Mouse (Mus musculus): ENCODE measurements around the gene Aptx. TPM values are rescaled to one million over a fixed set of nuclear protein-coding genes. Genes with fewer than 3 reads are reported as not detected.

Gene Aptx
- polyA plus RNA-seq, 1 experiment: 27.8 TPM

DNA sequence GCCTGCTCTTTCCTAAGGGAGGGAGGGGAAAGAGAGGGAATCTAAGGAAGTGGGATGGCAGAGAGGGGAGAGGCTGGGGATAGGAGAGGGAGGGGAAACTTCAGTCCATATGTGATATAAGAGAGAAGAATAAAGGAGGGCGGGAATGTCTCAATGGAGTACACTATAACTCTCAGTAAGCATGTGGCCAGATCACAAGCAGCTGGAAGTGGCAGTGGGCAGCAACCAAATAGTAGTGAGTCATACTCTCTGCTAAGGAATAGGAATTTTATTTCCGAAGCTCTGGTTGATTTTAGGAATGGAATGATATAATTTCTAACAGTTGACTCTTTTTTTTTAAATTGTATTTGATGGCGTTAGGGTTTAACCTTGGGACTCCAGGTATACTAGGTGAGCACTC lies 14.1 kb upstream of the Aptx start:
- Histone ChIP-seq H3K4me3 (ENCODE audit: insufficient read depth, low read length) (no peak overlapping the region), H3K4me1 (ENCODE audit: control insufficient read depth, insufficient read depth, low read length) (peaks cover 5% of the 10 kb centered on the region; the same call in 1 of the 2 replicates), H3K27ac (ENCODE audit: insufficient read depth, low read length) (no peak overlapping the region)
- TF ChIP-seq POLR2A (IDR thresholded peaks at IDR 0.05; ENCODE audit: extremely low read depth, insufficient read depth, low read length) (no peak), CTCF (IDR thresholded peaks at IDR 0.05; ENCODE audit: extremely low read depth, insufficient read depth, low read length) (no peak)

DNA sequence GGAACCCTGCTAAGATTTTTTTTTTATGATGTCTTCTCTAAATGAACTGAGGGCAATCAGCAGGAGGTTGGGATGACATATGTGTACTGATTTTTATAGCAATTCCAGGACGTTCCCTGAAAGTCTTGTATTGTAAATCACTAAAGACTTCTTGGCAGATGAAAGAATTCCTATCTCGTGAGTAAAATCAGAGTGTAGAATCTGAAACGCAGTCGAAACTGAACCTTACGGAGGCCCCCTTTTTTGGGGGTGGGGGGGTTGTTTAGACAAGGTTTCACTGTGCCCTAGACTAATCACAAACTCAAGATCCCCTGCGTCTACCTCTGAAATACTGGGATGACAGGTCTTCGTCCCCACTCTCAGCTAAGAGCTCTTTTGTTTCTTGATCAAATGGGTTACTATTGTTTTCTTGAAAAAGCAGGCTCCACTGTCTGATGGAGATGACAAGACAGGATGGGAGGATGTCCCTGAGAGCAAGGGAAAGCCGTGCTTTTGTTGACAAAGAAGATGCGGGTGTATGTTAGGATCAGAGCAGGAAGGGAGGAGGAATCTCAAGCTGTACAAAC lies 799 bp upstream of the Aptx start:
- H3K4me1 ChIP-seq (ENCODE audit: control insufficient read depth, insufficient read depth, low read length): peaks cover 2% of the 10 kb centered on the region; the same call in 1 of the 2 replicates
- H3K4me3 ChIP-seq (ENCODE audit: insufficient read depth, low read length): no peak overlapping the region; the same call in 1 of the 2 replicates
- H3K27ac ChIP-seq (ENCODE audit: insufficient read depth, low read length): 0 out of 2 replicates have a peak overlapping the region, but pooled peaks have one; percentile 1
- TF ChIP-seq POLR2A (IDR thresholded peaks at IDR 0.05; ENCODE audit: extremely low read depth, insufficient read depth, low read length): no peak
- TF ChIP-seq CTCF (IDR thresholded peaks at IDR 0.05; ENCODE audit: extremely low read depth, insufficient read depth, low read length): no peak

DNA sequence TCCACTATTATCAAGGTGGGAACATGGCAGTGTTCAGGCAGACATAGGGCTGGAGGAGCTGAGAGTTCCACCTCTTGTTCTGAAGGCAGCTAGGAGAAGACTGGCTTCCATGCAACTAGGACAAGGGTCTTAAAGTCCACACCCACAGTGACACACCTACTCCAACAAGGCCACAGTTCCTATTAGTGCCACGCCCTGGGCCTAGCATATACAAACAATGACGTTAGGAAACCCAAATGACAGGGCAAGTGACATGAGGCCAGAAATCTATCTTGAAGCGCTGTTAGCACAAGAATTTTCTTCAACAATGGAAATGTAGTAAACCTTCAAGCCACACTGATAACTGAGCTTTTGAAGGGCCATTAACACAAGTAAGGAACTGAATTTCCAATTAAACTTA lies 1.2 kb downstream of the Aptx start:
- peaks cover 2% of the 10 kb centered on the region; the same call in 1 of the 2 replicates for H3K4me1 ChIP-seq (ENCODE audit: control insufficient read depth, insufficient read depth, low read length)
- H3K4me3 ChIP-seq (ENCODE audit: insufficient read depth, low read length): peak overlapping the region; percentile 61; the same call in 1 of the 2 replicates
- TF ChIP-seq POLR2A (IDR thresholded peaks at IDR 0.05; ENCODE audit: extremely low read depth, insufficient read depth, low read length) (no peak), CTCF (IDR thresholded peaks at IDR 0.05; ENCODE audit: extremely low read depth, insufficient read depth, low read length) (no peak)
- no peak overlapping the region for H3K27ac ChIP-seq (ENCODE audit: insufficient read depth, low read length)

DNA sequence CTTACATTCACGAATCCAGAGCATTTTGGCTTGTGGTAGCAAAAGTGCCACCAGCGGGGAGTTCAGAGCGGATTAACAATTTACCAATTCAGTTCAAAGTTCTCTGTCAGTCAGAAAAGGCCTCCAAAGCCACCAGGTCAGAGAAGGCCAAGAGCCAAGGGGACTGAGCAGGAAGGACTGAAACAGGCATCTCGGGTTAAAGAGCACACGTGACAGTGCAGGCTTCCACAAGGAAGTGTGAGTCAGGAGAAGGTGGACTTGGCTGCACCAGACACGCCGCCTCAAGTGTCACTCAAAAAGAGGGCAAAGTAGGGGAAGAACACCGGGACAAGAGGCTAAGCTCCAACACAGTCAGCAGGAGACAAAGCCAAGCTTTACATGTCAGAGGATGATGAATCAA lies 2.8 kb downstream of the Aptx start:
- no peak overlapping the region for H3K4me3 ChIP-seq (ENCODE audit: insufficient read depth, low read length)
- no peak overlapping the region for H3K27ac ChIP-seq (ENCODE audit: insufficient read depth, low read length)
- peaks cover 2% of the 10 kb centered on the region; the same call in 1 of the 2 replicates for H3K4me1 ChIP-seq (ENCODE audit: control insufficient read depth, insufficient read depth, low read length)
- TF ChIP-seq CTCF (IDR thresholded peaks at IDR 0.05; ENCODE audit: extremely low read depth, insufficient read depth, low read length) (no peak), POLR2A (IDR thresholded peaks at IDR 0.05; ENCODE audit: extremely low read depth, insufficient read depth, low read length) (no peak)

DNA sequence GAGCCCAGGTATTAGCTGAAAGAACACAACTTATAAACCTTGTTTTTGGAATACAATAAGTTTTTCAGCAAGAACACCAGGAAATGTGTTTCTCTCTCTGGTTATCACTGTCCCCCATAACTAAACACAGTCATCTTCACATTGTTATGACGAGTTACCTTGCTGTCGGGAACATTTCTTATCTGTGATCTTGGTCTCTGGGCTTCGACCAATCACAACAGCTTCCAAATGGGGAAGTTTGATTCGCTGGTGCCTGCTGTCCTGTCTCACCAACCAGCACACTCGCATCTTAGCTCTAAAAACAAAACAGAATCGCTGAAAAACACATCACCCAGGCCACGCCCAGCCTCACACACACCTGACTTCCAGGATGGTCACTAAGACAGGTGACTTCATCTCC lies 5.9 kb downstream of the Aptx start:
- TF ChIP-seq CTCF (IDR thresholded peaks at IDR 0.05; ENCODE audit: extremely low read depth, insufficient read depth, low read length) (no peak), POLR2A (IDR thresholded peaks at IDR 0.05; ENCODE audit: extremely low read depth, insufficient read depth, low read length) (no peak)

DNA sequence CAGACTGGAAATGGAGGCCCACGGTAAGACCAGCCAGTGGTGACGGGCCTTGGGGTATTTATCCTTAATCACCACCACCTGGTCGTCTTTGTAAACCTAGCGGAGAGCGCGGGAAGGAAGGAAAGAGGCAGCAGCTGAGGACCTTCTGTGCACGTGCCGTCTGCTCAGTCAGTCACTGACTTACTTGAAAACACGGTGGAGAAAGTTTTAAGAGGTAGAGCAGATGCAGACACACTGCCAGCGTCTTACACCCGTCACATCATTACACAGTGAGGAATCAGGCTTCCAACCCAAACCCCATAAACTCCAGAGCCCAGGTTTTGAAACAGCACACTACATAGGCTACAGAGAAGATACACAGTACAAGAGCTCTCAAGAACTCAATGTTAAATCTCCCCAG lies 11.9 kb downstream of the Aptx start:
- TF ChIP-seq POLR2A (IDR thresholded peaks at IDR 0.05; ENCODE audit: extremely low read depth, insufficient read depth, low read length): no peak
- no peak for TF ChIP-seq CTCF (IDR thresholded peaks at IDR 0.05; ENCODE audit: extremely low read depth, insufficient read depth, low read length)
- Histone ChIP-seq H3K27ac (ENCODE audit: insufficient read depth, low read length) (no peak overlapping the region), H3K4me1 (ENCODE audit: control insufficient read depth, insufficient read depth, low read length) (no peaks in the 10 kb centered on the region), H3K4me3 (ENCODE audit: insufficient read depth, low read length) (no peak overlapping the region)

More for the DNA sequence above, 5.9 kb downstream of the Aptx start:
- no peaks in the 10 kb centered on the region for H3K4me1 ChIP-seq (ENCODE audit: control insufficient read depth, insufficient read depth, low read length)
- no peak overlapping the region for H3K27ac ChIP-seq (ENCODE audit: insufficient read depth, low read length)
- H3K4me3 ChIP-seq (ENCODE audit: insufficient read depth, low read length): no peak overlapping the region

DNA sequence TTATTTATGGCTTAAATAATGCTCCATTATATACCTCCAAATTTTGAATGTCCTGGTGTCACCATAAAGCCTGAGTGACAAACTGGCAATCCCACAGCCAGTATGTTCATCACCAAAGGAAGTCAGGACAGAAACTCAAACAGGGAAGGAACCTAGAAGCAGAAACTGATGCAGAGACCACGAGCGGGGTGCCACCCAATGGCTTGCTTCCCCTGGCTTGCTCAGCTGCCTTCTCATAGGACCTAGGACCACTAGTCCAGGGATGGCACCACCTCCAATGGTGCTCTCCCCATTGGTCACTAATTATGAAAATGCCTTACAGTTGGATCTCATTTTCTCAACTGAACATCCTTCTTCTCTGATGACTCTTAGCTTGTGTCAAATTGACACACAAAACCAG lies 19.7 kb downstream of the Aptx start:
- H3K4me1 ChIP-seq (ENCODE audit: control insufficient read depth, insufficient read depth, low read length): no peaks in the 10 kb centered on the region; the same call in 1 of the 2 replicates
- H3K4me3 ChIP-seq (ENCODE audit: insufficient read depth, low read length): no peak overlapping the region
- TF ChIP-seq POLR2A (IDR thresholded peaks at IDR 0.05; ENCODE audit: extremely low read depth, insufficient read depth, low read length): no peak
- TF ChIP-seq CTCF (IDR thresholded peaks at IDR 0.05; ENCODE audit: extremely low read depth, insufficient read depth, low read length): no peak
- no peak overlapping the region for H3K27ac ChIP-seq (ENCODE audit: insufficient read depth, low read length)

DNA sequence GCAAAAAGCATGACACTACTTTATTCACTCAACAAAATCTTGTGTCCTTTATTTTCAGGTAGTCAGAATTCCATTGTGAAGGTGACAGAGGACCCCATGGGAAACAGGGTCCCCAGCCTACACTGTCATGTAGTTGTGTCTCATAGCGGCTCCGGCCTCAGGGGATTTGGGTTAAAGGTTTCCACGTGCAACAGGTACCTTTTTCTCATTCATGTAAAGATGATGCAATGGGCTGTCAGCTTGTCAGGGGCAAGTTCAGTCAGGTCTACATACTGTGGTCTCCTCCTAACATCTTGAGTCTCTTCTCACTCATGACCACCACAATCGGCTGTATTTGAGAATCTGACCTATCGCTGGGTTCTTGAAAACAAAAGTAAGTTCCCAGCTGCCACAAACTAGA lies 20.6 kb downstream of the Aptx start:
- TF ChIP-seq POLR2A (IDR thresholded peaks at IDR 0.05; ENCODE audit: extremely low read depth, insufficient read depth, low read length): no peak
- TF ChIP-seq CTCF (IDR thresholded peaks at IDR 0.05; ENCODE audit: extremely low read depth, insufficient read depth, low read length): no peak

DNA sequence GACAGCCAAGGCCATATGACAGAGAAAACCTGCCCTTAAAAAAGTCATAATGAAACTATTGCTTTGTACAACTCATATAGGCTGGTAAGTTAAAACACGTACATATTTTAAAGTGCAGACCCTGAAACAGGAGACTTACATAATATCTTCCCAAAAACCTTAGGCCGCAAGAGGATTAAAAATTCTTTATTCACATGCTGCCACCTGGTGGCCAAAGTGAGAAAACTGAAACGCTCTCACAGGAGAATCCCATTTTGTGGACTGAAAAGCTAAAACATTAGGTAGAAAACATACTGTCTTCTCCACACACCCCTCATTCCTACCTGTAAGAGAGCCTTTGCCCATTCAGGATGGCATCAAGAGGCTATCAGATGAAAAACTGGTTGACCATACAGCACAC lies 21.1 kb downstream of the Aptx start:
- Histone ChIP-seq H3K4me3 (ENCODE audit: insufficient read depth, low read length) (no peak overlapping the region), H3K4me1 (ENCODE audit: control insufficient read depth, insufficient read depth, low read length) (no peaks in the 10 kb centered on the region; the same call in 1 of the 2 replicates), H3K27ac (ENCODE audit: insufficient read depth, low read length) (no peak overlapping the region)
- TF ChIP-seq CTCF (IDR thresholded peaks at IDR 0.05; ENCODE audit: extremely low read depth, insufficient read depth, low read length) (peak; percentile 44; the same call in 1 of the 2 replicates), POLR2A (IDR thresholded peaks at IDR 0.05; ENCODE audit: extremely low read depth, insufficient read depth, low read length) (no peak)

More for the DNA sequence above, 20.6 kb downstream of the Aptx start:
- H3K4me3 ChIP-seq (ENCODE audit: insufficient read depth, low read length): no peak overlapping the region
- H3K4me1 ChIP-seq (ENCODE audit: control insufficient read depth, insufficient read depth, low read length): no peaks in the 10 kb centered on the region; the same call in 1 of the 2 replicates
- H3K27ac ChIP-seq (ENCODE audit: insufficient read depth, low read length): no peak overlapping the region

DNA sequence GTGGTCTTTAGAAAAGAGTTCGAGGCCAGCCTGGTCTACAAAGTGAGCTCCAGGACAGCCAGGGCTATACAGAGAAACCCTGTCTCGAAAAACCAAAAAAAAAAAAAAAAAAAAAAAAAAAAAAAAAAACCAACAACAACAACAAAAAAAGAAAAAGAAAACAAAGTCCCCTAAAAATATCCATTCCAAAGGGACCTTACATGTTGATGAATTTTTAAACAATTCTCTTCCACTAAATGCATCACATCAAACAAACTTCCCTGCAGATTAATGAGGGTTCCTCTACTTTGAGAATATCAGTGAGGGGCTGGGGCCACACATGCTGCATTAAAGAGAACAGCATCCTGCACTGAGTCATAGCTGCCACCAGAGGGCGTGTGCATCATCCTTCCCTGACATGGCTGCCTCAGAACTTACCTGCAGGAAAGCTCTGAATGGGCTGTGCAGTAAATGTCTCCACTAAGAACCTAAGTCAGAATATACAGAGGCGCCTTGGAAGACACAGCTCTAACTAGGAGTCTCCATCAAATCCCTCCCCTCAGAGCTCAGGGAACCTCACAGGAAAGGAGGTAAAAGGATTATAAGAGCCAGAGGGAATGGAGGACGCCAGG lies 22.6 kb downstream of the Aptx start:
- Histone ChIP-seq H3K27ac (ENCODE audit: insufficient read depth, low read length) (no peak overlapping the region), H3K4me1 (ENCODE audit: control insufficient read depth, insufficient read depth, low read length) (no peaks in the 10 kb centered on the region; the same call in 1 of the 2 replicates), H3K4me3 (ENCODE audit: insufficient read depth, low read length) (no peak overlapping the region)
- no peak for TF ChIP-seq POLR2A (IDR thresholded peaks at IDR 0.05; ENCODE audit: extremely low read depth, insufficient read depth, low read length)
- TF ChIP-seq CTCF (IDR thresholded peaks at IDR 0.05; ENCODE audit: extremely low read depth, insufficient read depth, low read length): peak; percentile 84

Data from cortical plate, adult 2 months (tissue).